Mouse (Mus musculus): ENCODE measurements around the gene Mdc1. TPM values are rescaled to one million over a fixed set of nuclear protein-coding genes. Genes with fewer than 3 reads are reported as not detected.
A peak's percentile ranks its signal among the peaks of the same experiment; 100 is the strongest.

Mdc1 gene
- polyA plus RNA-seq, 1 experiment, result 12.1 TPM

DNA sequence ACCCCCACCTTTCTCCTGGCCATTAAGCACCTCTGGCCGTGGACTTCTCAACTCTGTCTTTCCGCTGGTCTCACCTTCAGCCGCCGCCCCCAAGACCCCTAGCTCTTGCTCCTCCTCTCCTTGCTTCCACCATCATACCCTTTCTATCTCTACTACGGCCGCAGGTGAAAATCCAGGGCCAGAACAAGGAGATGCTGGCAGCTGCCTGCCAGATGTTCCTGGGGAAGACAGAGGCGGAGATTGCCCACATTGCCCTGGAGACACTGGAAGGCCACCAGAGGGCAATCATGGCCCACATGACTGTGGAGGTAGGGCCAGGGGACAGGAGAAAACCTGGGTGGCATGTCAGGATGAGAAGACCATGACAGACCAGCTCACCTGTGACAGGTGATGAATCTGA, 16.9 kb upstream of the Mdc1 start:
- Histone ChIP-seq H3K4me3 (replicated peaks; ENCODE audit: insufficient read depth, low read depth, low read length) (no peak overlapping the region), H3K4me1 (ENCODE audit: control insufficient read depth, insufficient read depth, low read length) (peaks cover 7% of the 10 kb centered on the region), H3K27me3 (ENCODE audit: control insufficient read depth, insufficient read depth, low read length) (no peaks in the 10 kb centered on the region), H3K27ac (ENCODE audit: insufficient read depth, low read length) (peak overlapping the region; percentile 32; the same call in 1 of the 2 replicates)
- peak; percentile 22 to 31 for DNase-seq
- 74% methylated on average over 7 of the region's 7 CpGs for WGBS
- no peak for TF ChIP-seq POLR2A (IDR thresholded peaks at IDR 0.05; ENCODE audit: borderline replicate concordance, insufficient read depth, low read length)

DNA sequence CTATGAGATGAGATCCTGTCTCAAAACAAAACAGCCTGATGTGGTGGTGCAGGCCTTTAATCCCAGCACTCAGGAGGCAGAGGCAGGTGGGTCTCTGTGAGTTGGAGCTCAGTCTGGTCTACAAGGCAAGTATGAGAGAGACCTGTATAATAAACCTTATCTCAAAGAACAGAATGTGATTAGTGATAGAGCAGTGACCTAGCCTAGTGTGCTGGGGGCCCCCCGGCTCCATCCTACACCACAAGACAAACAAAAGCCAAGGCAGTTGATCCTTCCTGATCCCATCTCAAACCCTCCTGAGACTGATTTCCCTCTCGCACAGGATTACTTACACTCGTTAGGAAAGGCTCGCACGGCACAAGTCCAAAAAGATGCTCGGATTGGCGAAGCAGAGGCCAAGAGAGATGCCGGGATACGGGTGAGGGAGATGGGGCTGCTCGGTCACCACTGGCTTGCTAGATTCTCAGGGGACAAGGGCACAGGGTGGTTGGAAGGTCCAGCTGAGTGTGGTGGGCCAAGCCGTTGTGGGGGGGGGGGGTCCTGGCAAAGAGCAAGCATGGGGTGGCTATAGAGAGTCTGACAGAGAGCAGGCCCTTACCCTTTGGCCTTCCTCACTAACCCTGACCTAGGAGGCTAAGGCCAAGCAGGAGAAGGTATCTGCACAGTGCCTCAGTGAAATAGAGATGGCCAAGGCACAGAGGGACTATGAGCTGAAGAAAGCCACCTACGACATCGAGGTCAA, 16.0 kb upstream of the Mdc1 start:
- 84% methylated on average over 13 of the region's 13 CpGs for WGBS
- TF ChIP-seq POLR2A (IDR thresholded peaks at IDR 0.05; ENCODE audit: borderline replicate concordance, insufficient read depth, low read length), result no peak
- no peak for TF ChIP-seq CTCF (IDR thresholded peaks at IDR 0.05; ENCODE audit: borderline replicate concordance, insufficient read depth, low read depth, low read length)
- Histone ChIP-seq H3K4me3 (replicated peaks; ENCODE audit: insufficient read depth, low read depth, low read length) (no peak overlapping the region), H3K4me1 (ENCODE audit: control insufficient read depth, insufficient read depth, low read length) (peaks cover 7% of the 10 kb centered on the region), H3K27ac (ENCODE audit: insufficient read depth, low read length) (no peak overlapping the region), H3K27me3 (ENCODE audit: control insufficient read depth, insufficient read depth, low read length) (no peaks in the 10 kb centered on the region)
- DNase-seq, result no peak

DNA sequence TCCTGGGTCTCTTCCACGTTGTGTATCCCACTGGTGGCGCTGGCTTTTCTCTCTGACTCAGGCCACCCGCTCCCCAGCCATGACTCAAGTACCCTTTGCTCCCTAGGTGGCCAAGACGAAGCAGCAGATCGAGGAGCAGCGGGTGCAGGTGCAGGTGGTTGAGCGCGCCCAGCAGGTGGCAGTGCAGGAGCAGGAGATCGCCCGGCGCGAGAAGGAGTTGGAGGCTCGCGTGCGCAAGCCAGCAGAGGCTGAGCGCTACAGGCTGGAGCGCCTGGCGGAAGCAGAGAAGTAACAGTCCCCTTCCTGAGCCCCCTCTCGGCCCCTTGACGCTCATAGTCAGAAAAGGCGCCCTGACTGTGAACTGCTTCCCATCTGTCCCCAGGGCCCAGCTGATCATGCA, 11.6 kb upstream of the Mdc1 start:
- no peak for TF ChIP-seq POLR2A (IDR thresholded peaks at IDR 0.05; ENCODE audit: borderline replicate concordance, insufficient read depth, low read length)
- TF ChIP-seq CTCF (IDR thresholded peaks at IDR 0.05; ENCODE audit: borderline replicate concordance, insufficient read depth, low read depth, low read length), result peak; percentile 78
- peak; percentile 83 to 84 for DNase-seq
- 7% methylated on average over 21 of the region's 21 CpGs for WGBS
- no peak overlapping the region for H3K27ac ChIP-seq (ENCODE audit: insufficient read depth, low read length)
- no peak overlapping the region for H3K4me3 ChIP-seq (replicated peaks; ENCODE audit: insufficient read depth, low read depth, low read length)
- H3K27me3 ChIP-seq (ENCODE audit: control insufficient read depth, insufficient read depth, low read length), result no peaks in the 10 kb centered on the region
- no peaks in the 10 kb centered on the region for H3K4me1 ChIP-seq (ENCODE audit: control insufficient read depth, insufficient read depth, low read length)

DNA sequence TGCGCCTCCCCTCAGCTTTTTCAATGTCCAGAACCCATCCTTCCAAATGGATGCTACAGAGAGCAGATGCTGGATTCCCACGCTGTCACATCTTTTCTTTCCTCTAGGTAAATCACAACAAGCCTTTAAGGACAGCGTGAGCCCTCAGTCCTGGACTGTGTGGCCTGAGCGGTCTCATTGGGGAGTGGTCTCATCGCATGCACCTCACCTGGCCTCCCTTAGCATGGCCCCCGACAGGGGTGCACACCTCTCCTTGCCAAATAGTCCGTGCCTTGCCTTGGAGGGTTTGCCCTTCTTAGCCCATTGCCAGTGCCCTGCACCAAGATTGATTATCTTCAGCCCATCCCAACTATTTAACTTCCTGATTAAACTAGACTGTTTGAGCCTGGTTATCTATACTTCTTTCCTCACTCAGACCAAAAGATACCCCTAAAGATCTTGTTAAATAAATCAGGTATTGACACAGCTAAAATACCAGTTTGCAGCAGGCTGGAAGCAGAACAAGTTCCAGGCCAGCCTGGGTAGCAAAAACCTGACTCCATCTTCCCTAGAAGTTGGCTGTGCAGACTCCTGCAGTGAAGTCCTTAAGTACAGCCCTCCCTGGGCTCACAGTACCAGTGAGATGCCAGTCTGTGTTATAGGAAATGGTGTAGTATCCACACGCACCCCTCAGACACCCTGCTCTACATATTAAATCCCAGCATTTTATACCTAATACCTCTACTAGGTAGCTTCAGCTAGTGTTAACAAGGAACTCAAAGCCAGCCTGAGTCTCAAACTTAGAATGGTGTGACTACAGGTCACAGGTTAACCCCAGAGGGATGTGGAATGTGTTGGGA, 8.7 kb upstream of the Mdc1 start:
- Histone ChIP-seq H3K4me1 (ENCODE audit: control insufficient read depth, insufficient read depth, low read length) (peaks cover 7% of the 10 kb centered on the region; the same call in 1 of the 2 replicates), H3K4me3 (replicated peaks; ENCODE audit: insufficient read depth, low read depth, low read length) (no peak overlapping the region), H3K27me3 (ENCODE audit: control insufficient read depth, insufficient read depth, low read length) (no peaks in the 10 kb centered on the region), H3K27ac (ENCODE audit: insufficient read depth, low read length) (no peak overlapping the region)
- DNase-seq, result no peak
- WGBS, result 66% methylated on average over 8 of the region's 8 CpGs
- TF ChIP-seq CTCF (IDR thresholded peaks at IDR 0.05; ENCODE audit: borderline replicate concordance, insufficient read depth, low read depth, low read length), result no peak
- no peak for TF ChIP-seq POLR2A (IDR thresholded peaks at IDR 0.05; ENCODE audit: borderline replicate concordance, insufficient read depth, low read length)

DNA sequence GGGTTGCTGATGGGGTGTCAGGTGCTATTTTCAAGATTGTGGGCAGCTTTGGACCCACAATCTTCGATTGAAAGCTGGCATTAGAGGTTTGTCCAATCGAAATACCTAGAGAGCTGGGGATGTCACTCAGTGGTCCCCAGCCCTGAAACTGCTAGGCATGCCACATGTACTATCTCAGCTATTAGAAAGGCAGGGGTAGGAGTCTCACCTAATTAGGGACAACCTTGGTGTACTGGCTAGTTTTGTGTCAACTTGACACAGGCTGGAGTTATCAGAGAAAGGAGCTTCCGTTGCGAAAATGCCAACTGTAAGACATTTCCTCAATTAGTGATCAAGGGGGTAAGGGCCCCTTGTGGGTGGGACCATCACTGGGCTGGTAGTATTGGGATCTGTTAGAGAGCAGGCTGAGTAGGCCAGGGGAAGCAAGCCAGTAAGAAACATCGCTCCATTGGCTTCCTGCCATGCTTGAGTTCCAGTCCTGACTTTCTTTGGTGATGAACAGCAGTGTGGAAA, 8.0 kb upstream of the Mdc1 start:
- Histone ChIP-seq H3K27ac (ENCODE audit: insufficient read depth, low read length) (no peak overlapping the region), H3K27me3 (ENCODE audit: control insufficient read depth, insufficient read depth, low read length) (no peaks in the 10 kb centered on the region), H3K4me3 (replicated peaks; ENCODE audit: insufficient read depth, low read depth, low read length) (no peak overlapping the region), H3K4me1 (ENCODE audit: control insufficient read depth, insufficient read depth, low read length) (peaks cover 7% of the 10 kb centered on the region; the same call in 1 of the 2 replicates)
- 32% methylated on average over 5 of the region's 5 CpGs for WGBS
- no peak for TF ChIP-seq POLR2A (IDR thresholded peaks at IDR 0.05; ENCODE audit: borderline replicate concordance, insufficient read depth, low read length)
- TF ChIP-seq CTCF (IDR thresholded peaks at IDR 0.05; ENCODE audit: borderline replicate concordance, insufficient read depth, low read depth, low read length), result no peak
- DNase-seq, result no peak

- no peak overlapping the region for H3K27ac ChIP-seq (ENCODE audit: insufficient read depth, low read length)
- TF ChIP-seq CTCF (IDR thresholded peaks at IDR 0.05; ENCODE audit: borderline replicate concordance, insufficient read depth, low read depth, low read length) (no peak), POLR2A (IDR thresholded peaks at IDR 0.05; ENCODE audit: borderline replicate concordance, insufficient read depth, low read length) (no peak)
- 51% methylated on average over 5 of the region's 5 CpGs for WGBS
- no peak for DNase-seq
- no peak overlapping the region for H3K4me3 ChIP-seq (replicated peaks; ENCODE audit: insufficient read depth, low read depth, low read length)
- no peaks in the 10 kb centered on the region for H3K27me3 ChIP-seq (ENCODE audit: control insufficient read depth, insufficient read depth, low read length)
- H3K4me1 ChIP-seq (ENCODE audit: control insufficient read depth, insufficient read depth, low read length), result peaks cover 7% of the 10 kb centered on the region; the same call in 1 of the 2 replicates
Observed at GRCm38 (mm10) chr17:35833894-35834293, 7.4 kb upstream of the Mdc1 start.

GRCm38 (mm10) chr17:35834696-35835422, 6.5 kb upstream of the Mdc1 start:
- no peak overlapping the region for H3K4me3 ChIP-seq (replicated peaks; ENCODE audit: insufficient read depth, low read depth, low read length)
- H3K27ac ChIP-seq (ENCODE audit: insufficient read depth, low read length), result no peak overlapping the region
- H3K4me1 ChIP-seq (ENCODE audit: control insufficient read depth, insufficient read depth, low read length), result peaks cover 7% of the 10 kb centered on the region; the same call in 1 of the 2 replicates
- peak in 1 of 2 experiments; percentile 44 for DNase-seq
- no peaks in the 10 kb centered on the region for H3K27me3 ChIP-seq (ENCODE audit: control insufficient read depth, insufficient read depth, low read length)
- TF ChIP-seq CTCF (IDR thresholded peaks at IDR 0.05; ENCODE audit: borderline replicate concordance, insufficient read depth, low read depth, low read length) (peak; percentile 41; the same call in 1 of the 2 replicates), POLR2A (IDR thresholded peaks at IDR 0.05; ENCODE audit: borderline replicate concordance, insufficient read depth, low read length) (no peak)
- WGBS, result 35% methylated on average over 26 of the region's 26 CpGs

All from cerebellum, adult 2 months (tissue).